Mouse (Mus musculus): Measurements from ENCODE around the gene Fgfr1op2. TPM values are rescaled to one million over a fixed set of nuclear protein-coding genes. Genes with fewer than 3 reads are reported as not detected.

Gene Fgfr1op2
- polyA plus RNA-seq, 1 experiment: 217 TPM

- peak within 1 kb of the TSS; percentile 91 for H3K4me3 ChIP-seq (ENCODE audit: insufficient read depth, low read depth, low read length)
- peaks cover 5% of the 10 kb centered on the region for H3K4me1 ChIP-seq (ENCODE audit: control insufficient read depth, insufficient read depth, low read length)
- H3K27ac ChIP-seq (ENCODE audit: insufficient read depth, low read depth, low read length): peak within 1 kb of the TSS; percentile 80
- 1% methylated on average over 60 of the region's 60 CpGs for WGBS
- TF ChIP-seq CTCF (IDR thresholded peaks at IDR 0.05; ENCODE audit: insufficient read depth, low read depth, low read length): no peak
- TF ChIP-seq POLR2A (IDR thresholded peaks at IDR 0.05; ENCODE audit: insufficient read depth, low read depth, low read length): peak; percentile 93
Observed at GRCm38 (mm10) chr6:146642276-146643183, 65.5 kb downstream of the Fgfr1op2 start, which contains the start of the genes Med21 and Tm7sf3. Med21 (plus strand) TSS chr6:146642547. Tm7sf3 (minus strand) TSS chr6:146642824.

- no peak for TF ChIP-seq POLR2A (IDR thresholded peaks at IDR 0.05; ENCODE audit: insufficient read depth, low read depth, low read length)
- no peak for TF ChIP-seq CTCF (IDR thresholded peaks at IDR 0.05; ENCODE audit: insufficient read depth, low read depth, low read length)
- Histone ChIP-seq H3K27ac (ENCODE audit: insufficient read depth, low read depth, low read length) (no peak overlapping the region), H3K4me3 (ENCODE audit: insufficient read depth, low read depth, low read length) (peak overlapping the region; percentile 91), H3K4me1 (ENCODE audit: control insufficient read depth, insufficient read depth, low read length) (peaks cover 5% of the 10 kb centered on the region)
- 33% methylated on average over 11 of the region's 11 CpGs for WGBS
Observed at GRCm38 (mm10) chr6:146643184-146643570, 66.2 kb downstream of the Fgfr1op2 start.

Other genes starting within 250 kb of the Fgfr1op2 start
- 80.2 TPM in 1 of 2 replicates, not detected in the other for gene Itpr2, start 75.0 kb upstream of the Fgfr1op2 start, polyA plus RNA-seq (2012; ENCODE audit: insufficient read depth, insufficient read length, low replicate concordance, missing spikeins)
- 567 TPM in 1 of 2 replicates, not detected in the other for gene Ints13, start 632 bp downstream of the Fgfr1op2 start, polyA plus RNA-seq (2012; ENCODE audit: insufficient read depth, insufficient read length, low replicate concordance, missing spikeins)
- gene Med21, start 65.3 kb downstream of the Fgfr1op2 start, polyA plus RNA-seq (2012; ENCODE audit: insufficient read depth, insufficient read length, low replicate concordance, missing spikeins): not detected in 2 replicates
- not detected in 2 replicates for gene Tm7sf3, start 65.6 kb downstream of the Fgfr1op2 start, polyA plus RNA-seq (2012; ENCODE audit: insufficient read depth, insufficient read length, low replicate concordance, missing spikeins)
- gene Stk38l, start 147.8 kb downstream of the Fgfr1op2 start, polyA plus RNA-seq (2012; ENCODE audit: insufficient read depth, insufficient read length, low replicate concordance, missing spikeins): not detected in 2 replicates
- not detected in 2 replicates for gene Arntl2, start 218.9 kb downstream of the Fgfr1op2 start, polyA plus RNA-seq (2012; ENCODE audit: insufficient read depth, insufficient read length, low replicate concordance, missing spikeins)